Mouse (Mus musculus) common myeloid progenitor, adult 5-6 weeks (primary cell): ENCODE results near the gene Tex2. TPM values are rescaled to one million over a fixed set of nuclear protein-coding genes. Genes with fewer than 3 reads are reported as not detected.
"Not testable (repeated sequence)": the region's sequence is repeated elsewhere in the genome, so short reads cannot be mapped to it uniquely, and the experiment has no call there.

ENCODE experiments used
- ATAC-seq: replicated peaks from 2 replicates; pipeline ENCODE4 v1.8.0; 2016; ENCODE audit warnings: low read depth, mild to moderate bottlenecking, moderate TSS enrichment, inconsistent platforms; ENCODE audit not compliant: poor library complexity, severe bottlenecking
- total RNA-seq: library from RNA; stranded (forward); fragments of 200-1000, 187-1606 nt; gene quantifications from 2 replicates; pipeline ENCODE4 v1.2.3, GENCODE M21; 2017

The Tex2 gene
- total RNA-seq, 1 experiment from 2014 or later = 54.8 TPM

- ATAC-seq = peak; percentile 69
Observed at GRCm38 (mm10) chr11:106515079-106515745, 98.0 kb downstream of the Tex2 start.

- ATAC-seq = no peak
Observed at GRCm38 (mm10) chr11:106514446-106514845, 98.8 kb downstream of the Tex2 start.

GRCm38 (mm10) chr11:106513166-106513565, 100.1 kb downstream of the Tex2 start:
- ATAC-seq = peak; percentile 58

GRCm38 (mm10) chr11:106512006-106512390, 101.2 kb downstream of the Tex2 start:
- no peak for ATAC-seq

GRCm38 (mm10) chr11:106511236-106512005, 101.8 kb downstream of the Tex2 start:
- ATAC-seq = no peak

GRCm38 (mm10) chr11:106507638-106508037, 105.6 kb downstream of the Tex2 start:
- peak; percentile 16; the same call in 1 of the 2 replicates for ATAC-seq

GRCm38 (mm10) chr11:106506211-106506610, 107.0 kb downstream of the Tex2 start:
- no peak for ATAC-seq

GRCm38 (mm10) chr11:106504129-106504528, 109.1 kb downstream of the Tex2 start:
- no peak for ATAC-seq

GRCm38 (mm10) chr11:106503425-106503717, 109.9 kb downstream of the Tex2 start:
- ATAC-seq = no peak

GRCm38 (mm10) chr11:106502631-106503424, 110.4 kb downstream of the Tex2 start:
- ATAC-seq = no peak

GRCm38 (mm10) chr11:106502159-106502505, 111.1 kb downstream of the Tex2 start:
- no peak for ATAC-seq

GRCm38 (mm10) chr11:106501308-106502158, 111.7 kb downstream of the Tex2 start:
- peak; percentile 38 for ATAC-seq

GRCm38 (mm10) chr11:106500393-106501307, 112.6 kb downstream of the Tex2 start:
- ATAC-seq = peak; percentile 89

GRCm38 (mm10) chr11:106498739-106499379, 114.4 kb downstream of the Tex2 start:
- no peak for ATAC-seq

- ATAC-seq = no peak
Observed at GRCm38 (mm10) chr11:106497926-106498325, 115.3 kb downstream of the Tex2 start.

GRCm38 (mm10) chr11:106497009-106497408, 116.2 kb downstream of the Tex2 start:
- ATAC-seq = not testable (repeated sequence)

GRCm38 (mm10) chr11:106492984-106493669, 120.1 kb downstream of the Tex2 start:
- no peak for ATAC-seq

- ATAC-seq = peak; percentile 48; the same call in 1 of the 2 replicates
Observed at GRCm38 (mm10) chr11:106491393-106491792, 121.8 kb downstream of the Tex2 start.
